Mouse (Mus musculus): ENCODE measurements at regions not wholly inside any gene's neighbourhood (a gene's known extent, or its start where the extent isn't known, plus 50 kb on each side); places are given as distances from the start of the nearest gene placed in this dataset.

DNA sequence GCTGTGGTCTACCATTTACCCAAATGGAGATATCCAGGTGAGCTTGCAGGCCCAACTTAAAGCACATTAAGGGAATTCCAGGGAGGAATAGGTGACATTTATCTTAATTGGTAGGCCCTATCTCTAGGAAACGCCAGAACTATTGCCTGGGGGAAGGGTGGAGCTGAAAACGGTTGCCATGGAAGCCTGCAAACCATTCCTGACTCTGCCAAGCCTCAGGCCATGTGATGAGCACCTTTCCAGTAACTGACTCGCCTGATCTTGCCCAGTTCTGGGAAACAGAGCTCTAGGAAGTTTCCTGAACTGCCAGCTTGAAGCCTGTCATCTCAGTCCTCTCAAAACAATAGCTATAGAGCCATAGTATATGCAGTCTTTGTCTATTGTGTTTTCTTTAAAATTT, 297.0 kb downstream of the Slitrk5 start:
- 34% methylated on average over 3 of the region's 3 CpGs for WGBS
- no peak overlapping the region for H3K4me2 ChIP-seq
- H3K4me3 ChIP-seq, result no peak overlapping the region
- no peaks in the 10 kb centered on the region for H3K4me1 ChIP-seq (replicated peaks)
- no peaks in the 10 kb centered on the region for H3K36me3 ChIP-seq
- no peaks in the 10 kb centered on the region for H3K9me3 ChIP-seq
- H3K27me3 ChIP-seq, result no peaks in the 10 kb centered on the region
- no peak overlapping the region for H3K27ac ChIP-seq (replicated peaks)
- H3K9ac ChIP-seq, result no peak overlapping the region
- ATAC-seq (ENCODE audit: low FRiP score, low read depth), result no peak

GRCm38 (mm10) chr14:111995809-111996458, 321.0 kb downstream of the Slitrk5 start:
- no peak overlapping the region for H3K9ac ChIP-seq
- WGBS, result 68% methylated on average over 5 of the region's 5 CpGs
- no peaks in the 10 kb centered on the region for H3K9me3 ChIP-seq
- no peak overlapping the region for H3K4me2 ChIP-seq
- H3K4me1 ChIP-seq (replicated peaks), result no peaks in the 10 kb centered on the region
- H3K36me3 ChIP-seq, result no peaks in the 10 kb centered on the region
- no peak overlapping the region for H3K4me3 ChIP-seq
- H3K27me3 ChIP-seq, result no peaks in the 10 kb centered on the region
- H3K27ac ChIP-seq (replicated peaks), result no peak overlapping the region
- ATAC-seq (ENCODE audit: low FRiP score, low read depth), result 0 out of 2 replicates have a peak, but pooled peaks have one; percentile 69

DNA sequence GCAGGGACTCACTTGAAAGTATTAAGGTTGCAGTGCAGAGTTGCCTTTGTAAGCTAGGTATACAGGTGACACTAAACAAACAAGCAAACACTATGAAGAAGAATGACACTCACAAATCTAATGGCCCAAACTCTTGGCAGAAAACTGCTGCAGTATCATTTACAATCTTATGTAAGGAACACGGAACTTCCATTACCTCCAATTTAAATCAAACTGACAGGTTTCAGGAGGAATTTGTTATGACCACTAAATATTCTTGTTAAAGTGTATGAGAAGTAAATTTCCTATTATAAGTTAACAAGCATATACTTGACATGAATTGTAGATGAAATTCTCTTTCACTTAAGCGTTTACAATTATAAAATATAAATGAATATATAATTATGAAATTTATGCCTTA, 327.2 kb downstream of the Slitrk5 start:
- H3K36me3 ChIP-seq, result no peaks in the 10 kb centered on the region
- H3K4me1 ChIP-seq (replicated peaks), result no peaks in the 10 kb centered on the region
- no peak overlapping the region for H3K27ac ChIP-seq (replicated peaks)
- no peak for ATAC-seq (ENCODE audit: low FRiP score, low read depth)
- H3K9ac ChIP-seq, result no peak overlapping the region
- H3K9me3 ChIP-seq, result no peaks in the 10 kb centered on the region
- no peaks in the 10 kb centered on the region for H3K27me3 ChIP-seq
- WGBS, result 85% methylated on average over 2 of the region's 2 CpGs
- no peak overlapping the region for H3K4me3 ChIP-seq
- no peak overlapping the region for H3K4me2 ChIP-seq

GRCm38 (mm10) chr14:112002881-112003280, 328.0 kb downstream of the Slitrk5 start:
- Histone ChIP-seq H3K27me3 (no peaks in the 10 kb centered on the region), H3K36me3 (no peaks in the 10 kb centered on the region), H3K27ac (replicated peaks) (no peak overlapping the region), H3K4me3 (no peak overlapping the region), H3K9me3 (no peaks in the 10 kb centered on the region), H3K4me1 (replicated peaks) (no peaks in the 10 kb centered on the region), H3K4me2 (no peak overlapping the region), H3K9ac (no peak overlapping the region)
- WGBS, result 74% methylated on average over 3 of the region's 3 CpGs
- no peak for ATAC-seq (ENCODE audit: low FRiP score, low read depth)

- no peak for ATAC-seq (ENCODE audit: low FRiP score, low read depth)
- Histone ChIP-seq H3K9me3 (no peaks in the 10 kb centered on the region), H3K9ac (no peak overlapping the region), H3K27ac (replicated peaks) (no peak overlapping the region), H3K36me3 (no peaks in the 10 kb centered on the region), H3K4me2 (no peak overlapping the region), H3K4me3 (no peak overlapping the region), H3K4me1 (replicated peaks) (no peaks in the 10 kb centered on the region), H3K27me3 (no peaks in the 10 kb centered on the region)
- WGBS, result 91% methylated on average over 3 of the region's 3 CpGs
These were observed 333.8 kb downstream of the Slitrk5 start for GRCm38 (mm10) chr14:112008651-112009050.

GRCm38 (mm10) chr14:112029331-112029730, 354.4 kb downstream of the Slitrk5 start:
- ATAC-seq (ENCODE audit: low FRiP score, low read depth), result no peak
- H3K36me3 ChIP-seq, result no peaks in the 10 kb centered on the region
- no peak overlapping the region for H3K4me3 ChIP-seq
- no peak overlapping the region for H3K4me2 ChIP-seq
- no peaks in the 10 kb centered on the region for H3K9me3 ChIP-seq
- no peaks in the 10 kb centered on the region for H3K4me1 ChIP-seq (replicated peaks)
- 80% methylated on average over 3 of the region's 3 CpGs for WGBS
- H3K27me3 ChIP-seq, result no peaks in the 10 kb centered on the region
- H3K9ac ChIP-seq, result no peak overlapping the region
- H3K27ac ChIP-seq (replicated peaks), result no peak overlapping the region

- no peak overlapping the region for H3K9ac ChIP-seq
- H3K27me3 ChIP-seq, result no peaks in the 10 kb centered on the region
- no peak overlapping the region for H3K4me2 ChIP-seq
- H3K4me3 ChIP-seq, result no peak overlapping the region
- no peak for ATAC-seq (ENCODE audit: low FRiP score, low read depth)
- no peaks in the 10 kb centered on the region for H3K36me3 ChIP-seq
- H3K27ac ChIP-seq (replicated peaks), result no peak overlapping the region
- H3K4me1 ChIP-seq (replicated peaks), result no peaks in the 10 kb centered on the region
- WGBS, result 96% methylated on average over 1 of the region's 1 CpGs
- H3K9me3 ChIP-seq, result 0 out of 2 replicates have a peak, but pooled peaks cover 7% of the 10 kb centered on the region
These were observed 400.2 kb downstream of the Slitrk5 start for GRCm38 (mm10) chr14:112075071-112075470.

Data from hindbrain, embryonic 15.5 days (tissue).